Mouse (Mus musculus): ENCODE results near the gene Rap1gap2. TPM values are rescaled to one million over a fixed set of nuclear protein-coding genes. Genes with fewer than 3 reads are reported as not detected.
A peak's percentile ranks its signal among the peaks of the same experiment; 100 is the strongest.

The Rap1gap2 gene
- polyA plus RNA-seq, 1 experiment from 2014 or later, result 12.4 TPM

GRCm38 (mm10) chr11:74371393-74372100 is 239.2 kb downstream of the Rap1gap2 start:
- no peaks in the 10 kb centered on the region for H3K27me3 ChIP-seq (replicated peaks)
- peak; percentile 45 for ATAC-seq
- no peak overlapping the region for H3K27ac ChIP-seq
- H3K36me3 ChIP-seq, result no peaks in the 10 kb centered on the region
- no peak overlapping the region for H3K4me3 ChIP-seq (replicated peaks)
- no peaks in the 10 kb centered on the region for H3K4me1 ChIP-seq (replicated peaks)
- H3K9ac ChIP-seq, result no peak overlapping the region
- 12% methylated on average over 22 of the region's 22 CpGs for WGBS
- no peaks in the 10 kb centered on the region for H3K9me3 ChIP-seq
- no peak overlapping the region for H3K4me2 ChIP-seq (replicated peaks)

- Histone ChIP-seq H3K27ac (no peak within 1 kb of the TSS), H3K4me3 (replicated peaks) (no peak within 1 kb of the TSS), H3K9ac (no peak within 1 kb of the TSS), H3K36me3 (no peaks in the 10 kb centered on the region), H3K9me3 (no peaks in the 10 kb centered on the region; the same call in 1 of the 2 replicates), H3K27me3 (replicated peaks) (no peaks in the 10 kb centered on the region), H3K4me2 (replicated peaks) (no peak within 1 kb of the TSS), H3K4me1 (replicated peaks) (no peaks in the 10 kb centered on the region)
- 70% methylated on average over 1 of the region's 1 CpGs for WGBS
- ATAC-seq, result no peak
Observed at GRCm38 (mm10) chr11:74361769-74362168, 248.9 kb downstream of the Rap1gap2 start, which contains the start of gene Olfr412. Olfr412 (plus strand) TSS chr11:74362069.

- ATAC-seq, result no peak
- Histone ChIP-seq H3K27ac (no peak within 1 kb of the TSS), H3K9ac (no peak within 1 kb of the TSS), H3K4me2 (replicated peaks) (no peak within 1 kb of the TSS), H3K27me3 (replicated peaks) (no peaks in the 10 kb centered on the region), H3K4me3 (replicated peaks) (no peak within 1 kb of the TSS), H3K4me1 (replicated peaks) (no peaks in the 10 kb centered on the region), H3K9me3 (no peaks in the 10 kb centered on the region), H3K36me3 (no peaks in the 10 kb centered on the region)
- WGBS, result 85% methylated on average over 3 of the region's 3 CpGs
Observed at GRCm38 (mm10) chr11:74352550-74352949, 258.2 kb downstream of the Rap1gap2 start, which contains the start of gene Olfr411. Olfr411 (minus strand) TSS chr11:74352650.

GRCm38 (mm10) chr11:74337931-74338330 is 272.8 kb downstream of the Rap1gap2 start, which contains the start of gene Olfr410:
Olfr410 (minus strand) TSS chr11:74338031.
- 82% methylated on average over 6 of the region's 6 CpGs for WGBS
- Histone ChIP-seq H3K9me3 (no peaks in the 10 kb centered on the region), H3K27ac (no peak within 1 kb of the TSS), H3K36me3 (no peaks in the 10 kb centered on the region), H3K4me3 (replicated peaks) (no peak within 1 kb of the TSS), H3K27me3 (replicated peaks) (no peaks in the 10 kb centered on the region), H3K9ac (no peak within 1 kb of the TSS), H3K4me2 (replicated peaks) (no peak within 1 kb of the TSS), H3K4me1 (replicated peaks) (no peaks in the 10 kb centered on the region)
- ATAC-seq, result no peak

Other genes with a start within 250 kb of the Rap1gap2 start
- gene Olfr412, start 248.8 kb downstream of the Rap1gap2 start, polyA plus RNA-seq (2015; fragmentation: Nextera tagmentation; extraction: Ambion mirVana), result not detected in 2 replicates
- 0.52 and 0.54 TPM in 2 replicates for gene Ccdc92b, start 8.7 kb upstream of the Rap1gap2 start, polyA plus RNA-seq (2015; fragmentation: Nextera tagmentation; extraction: Ambion mirVana)
- 56.4 and 61.4 TPM in 2 replicates for gene Cluh, start 38.6 kb upstream of the Rap1gap2 start, polyA plus RNA-seq (2015; fragmentation: Nextera tagmentation; extraction: Ambion mirVana)
- gene Pafah1b1, start 113.8 kb upstream of the Rap1gap2 start, polyA plus RNA-seq (2015; fragmentation: Nextera tagmentation; extraction: Ambion mirVana), result 40.0 and 55.8 TPM in 2 replicates
- gene Mettl16, start 159.9 kb upstream of the Rap1gap2 start, polyA plus RNA-seq (2015; fragmentation: Nextera tagmentation; extraction: Ambion mirVana), result 43.0 and 45.8 TPM in 2 replicates
- gene Mnt, start 220.0 kb upstream of the Rap1gap2 start, polyA plus RNA-seq (2015; fragmentation: Nextera tagmentation; extraction: Ambion mirVana), result 4.8 and 5.0 TPM in 2 replicates